Mouse (Mus musculus): ENCODE results near the gene Cxcl17.

DNA sequence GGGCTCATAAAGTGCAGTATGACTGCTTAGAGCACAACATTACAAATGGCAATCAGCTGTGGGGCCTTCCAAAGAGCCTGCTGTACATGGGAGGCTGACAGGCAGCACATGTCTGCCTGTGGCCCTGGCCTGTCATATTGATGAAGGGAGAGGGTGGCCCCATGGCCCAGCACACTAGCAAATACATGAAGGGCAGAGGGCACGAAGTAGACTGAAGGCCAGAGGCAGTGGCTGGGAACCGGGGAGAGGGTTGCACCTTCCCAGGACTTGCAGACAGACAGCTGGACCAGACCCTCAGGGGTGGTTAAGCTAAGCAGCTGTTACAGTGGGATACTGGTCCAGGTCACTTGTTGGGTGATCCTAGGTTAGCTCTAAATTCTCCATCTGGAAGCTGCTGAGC lies 21.7 kb downstream of the Cxcl17 start:
- TF ChIP-seq POLR2A (IDR thresholded peaks at IDR 0.05; ENCODE audit: low read depth, low read length) (no peak), CTCF (conservative IDR thresholded peaks at IDR 0.05 in 1 of 2, IDR thresholded peaks at IDR 0.05 in 1 of 2; ENCODE audit: low read depth in 2 of 2, low read length in 2 of 2) (no peak), TCF12 (IDR thresholded peaks at IDR 0.05; ENCODE audit: low read depth, low read length) (no peak), ZMIZ1 (IDR thresholded peaks at IDR 0.05; ENCODE audit: low read depth, low read length) (no peak), EP300 (IDR thresholded peaks at IDR 0.05; ENCODE audit: low read length) (no peak)

Data from CH12.LX (cell line).